Mouse (Mus musculus) hematopoietic multipotent progenitor cell, adult 10-12 weeks (in vitro differentiated cells): ENCODE data around the gene Akr1c19. TPM values are rescaled to one million over a fixed set of nuclear protein-coding genes. Genes with fewer than 3 reads are reported as not detected.

Experiments
- polyA plus RNA-seq: library from polyadenylated mRNA; stranded (reverse); fragments of >175 nt; gene quantifications from 2 replicates; pipeline ENCODE4 v1.2.3, GENCODE M21; 2012; ENCODE audit warnings: low replicate concordance

Akr1c19 gene
- not detected in 2 replicates for polyA plus RNA-seq

DNA sequence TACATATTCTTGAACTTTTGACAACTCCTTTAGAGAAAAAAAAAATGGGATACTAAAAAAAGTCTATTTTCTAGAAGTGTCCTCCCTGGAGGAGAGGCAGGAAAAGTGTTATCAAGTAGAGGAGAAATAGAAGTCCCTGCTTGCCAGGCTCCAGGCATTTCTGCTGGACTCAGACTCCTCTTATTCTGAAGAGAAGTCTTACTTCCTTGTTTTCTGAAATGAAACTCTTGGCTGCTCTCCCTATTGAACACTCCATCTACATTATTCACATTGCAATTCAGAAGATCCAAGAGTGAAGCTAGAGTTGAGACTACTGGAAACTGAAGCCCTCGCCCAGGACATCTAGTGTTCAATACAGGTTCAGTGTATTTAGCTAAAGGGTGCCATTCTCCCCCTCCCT, at the start of gene Akr1c19:
Akr1c19 (plus strand) TSS at position 260 of the 400 bp plus-strand sequence.

GRCm38 (mm10) chr13:4190904-4191303, 37.6 kb upstream of the Akr1c19 start, which contains the start of gene Akr1c13:
Gene Akr1c13 (plus strand): TSS chr13:4191150.

DNA sequence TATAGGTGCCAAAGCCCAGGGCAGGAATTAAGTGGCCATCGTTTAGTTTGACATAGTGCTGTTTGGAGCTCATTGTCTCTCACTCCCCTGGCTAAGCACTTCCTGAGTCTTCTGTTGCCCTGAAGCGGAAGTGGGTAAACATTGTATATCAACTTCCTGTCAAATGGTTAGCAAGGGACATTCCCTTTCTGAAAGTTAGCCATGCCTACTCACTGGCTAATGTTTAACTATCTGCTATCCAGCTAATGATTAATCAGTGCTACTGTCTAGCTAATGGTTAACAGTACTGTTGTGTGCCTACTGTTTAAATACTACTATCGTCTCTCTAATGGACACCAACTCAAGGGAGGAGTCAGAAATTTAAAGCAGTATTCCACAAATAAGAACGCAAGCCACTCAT, 50.8 kb downstream of the Akr1c19 start, which contains the start of gene Akr1c12:
Akr1c12 (minus strand) TSS at position 150 of the 400 bp plus-strand sequence.

Other genes with a start within 250 kb of the Akr1c19 start
- not detected in 2 replicates for gene Akr1c14, start 179.7 kb upstream of the Akr1c19 start, polyA plus RNA-seq
- gene Akr1c18, start 78.0 kb upstream of the Akr1c19 start, polyA plus RNA-seq, result not detected in 2 replicates
- 0.14 and 0.55 TPM in 2 replicates for gene Akr1c13, start 37.5 kb upstream of the Akr1c19 start, polyA plus RNA-seq
- gene Akr1c12, start 50.7 kb downstream of the Akr1c19 start, polyA plus RNA-seq, result not detected in 2 replicates
- gene Akr1c6, start 205.6 kb downstream of the Akr1c19 start, polyA plus RNA-seq, result not detected in 2 replicates